Mouse (Mus musculus): ENCODE measurements around the gene Kcnd2.

DNA sequence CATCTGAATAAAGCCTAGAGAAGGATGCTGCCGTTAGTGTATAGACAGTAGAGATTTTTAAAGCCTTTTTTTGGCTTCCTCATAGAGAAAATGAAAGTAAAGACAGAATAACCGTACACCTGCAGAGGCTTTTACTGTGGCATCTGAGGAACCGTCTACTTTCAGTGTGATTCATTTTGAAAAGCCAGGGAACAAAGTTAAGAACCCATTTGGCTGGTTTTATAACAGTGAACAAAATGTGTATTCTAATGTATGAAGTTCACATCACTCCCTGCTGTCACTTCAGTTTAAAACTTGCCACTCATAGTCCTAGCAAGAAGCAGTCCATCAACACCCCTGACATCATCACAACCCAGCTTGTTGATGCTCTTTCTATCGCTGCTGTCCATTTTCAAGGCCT is 414.7 kb downstream of the Kcnd2 start:
- TF ChIP-seq CTCF (IDR thresholded peaks at IDR 0.05; ENCODE audit: low read depth, low read length) (no peak), GATA1 (IDR thresholded peaks at IDR 0.05; ENCODE audit: borderline replicate concordance, low read length) (no peak), GATA2 (IDR thresholded peaks at IDR 0.05; ENCODE audit: borderline replicate concordance, low read depth, low read length) (no peak)

All from G1E (cell line).